Mouse (Mus musculus) mouse trophoblast stem cell (cell line): ENCODE data around the gene Fbxl8.
"Not testable (repeated sequence)": the region's sequence is repeated elsewhere in the genome, so short reads cannot be mapped to it uniquely, and the experiment has no call there.

Experiments used
- in situ Hi-C, 2 experiments: fragments of 300-500 bp; cut with MseI, MboI; formaldehyde crosslinking; loops; 2 replicates in 1 of 2; 3 replicates in 1 of 2; pipeline ENCODE4 v1.15.1; 2025

Fbxl8 gene

GRCm38 (mm10) chr8:105281821-105282220 is 17.4 kb downstream of the Fbxl8 start:
- in situ Hi-C loops = no loop called here

- in situ Hi-C loops = no loop called here
These were observed 17.8 kb downstream of the Fbxl8 start for GRCm38 (mm10) chr8:105282239-105282638.

- in situ Hi-C loops = no loop called here
These were observed 18.6 kb downstream of the Fbxl8 start for GRCm38 (mm10) chr8:105283074-105283473.

GRCm38 (mm10) chr8:105285514-105285913 is 21.1 kb downstream of the Fbxl8 start:
- in situ Hi-C loops = no loop called here

GRCm38 (mm10) chr8:105286907-105287306 is 22.5 kb downstream of the Fbxl8 start:
- in situ Hi-C loops = no loop called here

- in situ Hi-C loops = no loop called here
These were observed 23.8 kb downstream of the Fbxl8 start for GRCm38 (mm10) chr8:105288231-105288630.

GRCm38 (mm10) chr8:105288958-105289732 is 24.7 kb downstream of the Fbxl8 start:
- in situ Hi-C loops = no loop called here

GRCm38 (mm10) chr8:105289805-105290460 is 25.5 kb downstream of the Fbxl8 start, which contains the start of gene 4931428F04Rik:
Gene 4931428F04Rik (minus strand): TSS chr8:105289864.
- in situ Hi-C loops = no loop called here

- in situ Hi-C loops = no loop called here
These were observed 26.3 kb downstream of the Fbxl8 start for GRCm38 (mm10) chr8:105290554-105291314.

- in situ Hi-C loops = not testable (repeated sequence)
These were observed 26.9 kb downstream of the Fbxl8 start for GRCm38 (mm10) chr8:105291364-105291763.

GRCm38 (mm10) chr8:105291802-105292201 is 27.4 kb downstream of the Fbxl8 start:
- in situ Hi-C loops = not testable (repeated sequence)

- in situ Hi-C loops = no loop called here
These were observed 28.0 kb downstream of the Fbxl8 start for GRCm38 (mm10) chr8:105292471-105292870.

GRCm38 (mm10) chr8:105293405-105293804 is 29.0 kb downstream of the Fbxl8 start:
- in situ Hi-C loops = no loop called here

- in situ Hi-C loops = no loop called here
These were observed 30.3 kb downstream of the Fbxl8 start for GRCm38 (mm10) chr8:105294776-105295175.

- in situ Hi-C loops = no loop called here
These were observed 30.8 kb downstream of the Fbxl8 start for GRCm38 (mm10) chr8:105295256-105295655.

GRCm38 (mm10) chr8:105295895-105296573 is 31.6 kb downstream of the Fbxl8 start, which contains the start of gene Exoc3l:
Gene Exoc3l (minus strand): TSS chr8:105296101.
- in situ Hi-C loops = no loop called here

GRCm38 (mm10) chr8:105297511-105298192 is 33.2 kb downstream of the Fbxl8 start, which contains the start of gene E2f4:
Gene E2f4 (plus strand): TSS chr8:105297663.
- in situ Hi-C loops = no loop called here

- in situ Hi-C loops = no loop called here
These were observed 34.2 kb downstream of the Fbxl8 start for GRCm38 (mm10) chr8:105298351-105299252.

- in situ Hi-C loops = no loop called here
These were observed 35.5 kb downstream of the Fbxl8 start for GRCm38 (mm10) chr8:105299962-105300361.

- in situ Hi-C loops = no loop called here
These were observed 38.9 kb downstream of the Fbxl8 start for GRCm38 (mm10) chr8:105303396-105303795.
